Mouse (Mus musculus) kidney, adult 8-10 months (tissue): ENCODE measurements around the gene Mboat1.

ENCODE experiments used
- DNase-seq, 2 experiments: peaks; one replicate each; pipeline ENCODE4 v3.0.0; 2022

Mboat1 gene

DNA sequence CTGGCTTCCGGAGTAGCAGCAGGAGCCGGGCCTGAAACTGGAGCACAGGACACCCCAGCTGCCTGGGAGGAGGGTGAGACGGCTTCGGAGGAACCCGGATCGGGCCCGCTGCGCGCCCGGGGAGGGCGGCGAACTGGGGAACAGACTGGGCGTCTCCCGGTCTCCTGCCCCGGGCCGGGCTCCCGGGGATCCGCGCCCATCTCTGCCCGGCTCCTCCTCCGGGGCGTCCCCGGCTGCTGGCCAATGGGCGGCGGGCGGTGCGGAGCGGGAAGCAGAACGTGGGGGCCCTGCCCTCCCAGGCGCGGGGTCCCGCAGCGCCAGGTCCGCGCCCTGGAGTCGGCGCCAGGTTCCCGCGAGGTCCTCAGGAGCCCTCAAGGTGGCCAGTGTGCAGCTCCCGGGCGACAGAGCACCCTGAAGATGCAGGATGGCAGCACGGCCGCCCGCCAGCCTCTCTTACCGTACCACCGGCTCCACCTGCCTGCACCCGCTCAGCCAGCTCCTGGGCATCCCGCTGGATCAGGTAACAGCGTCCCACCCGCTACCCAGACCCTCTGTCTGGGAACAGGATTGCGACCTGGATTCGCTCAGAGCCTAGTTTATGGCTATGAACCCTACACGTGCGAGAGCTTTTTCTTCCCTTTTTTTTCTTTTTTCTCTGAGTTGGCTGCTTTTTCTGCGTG is at the start of gene Mboat1:
Mboat1 (plus strand) TSS at position 247 of the 680 bp plus-strand sequence.
- peak; percentile 68 to 71 for DNase-seq

DNA sequence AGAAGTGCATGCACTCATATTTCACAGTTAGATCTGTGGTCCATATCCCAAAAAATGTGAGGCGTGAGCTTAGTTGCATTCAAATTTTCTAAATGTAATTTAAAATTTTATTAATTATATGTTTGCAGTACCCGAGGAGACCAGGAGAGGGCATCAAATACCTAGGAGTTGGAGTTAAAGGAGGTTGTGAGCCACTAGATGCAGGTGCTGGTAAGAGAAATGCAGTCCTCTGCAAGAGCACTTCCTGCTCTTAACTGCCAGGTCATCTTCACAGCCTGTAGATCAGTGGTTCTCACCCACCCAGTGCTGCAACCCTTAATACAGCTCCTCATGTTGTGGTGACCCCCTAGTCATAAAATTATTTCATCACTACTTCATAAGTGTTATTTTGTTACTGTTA is 43.2 kb upstream of the Mboat1 start:
- no peak for DNase-seq

DNA sequence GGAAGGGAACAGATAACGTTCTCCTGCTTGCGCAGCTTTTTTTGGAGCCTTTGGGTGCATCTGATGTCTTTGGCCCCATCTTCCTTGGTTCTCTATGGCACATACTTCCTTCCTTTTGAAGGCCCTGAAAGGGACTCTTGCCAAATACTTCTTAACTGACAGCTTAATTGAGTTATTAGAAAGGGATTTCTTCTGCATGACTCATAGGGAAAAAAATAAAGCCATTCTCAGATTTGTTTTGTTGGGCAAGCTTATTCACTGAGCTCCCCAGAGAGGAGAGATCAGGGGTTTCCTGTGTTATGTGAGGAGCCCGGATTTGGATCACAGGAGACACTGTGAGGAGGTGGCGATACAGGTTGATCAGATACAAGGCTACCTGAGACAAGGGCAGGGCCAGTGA is 40.4 kb upstream of the Mboat1 start:
- DNase-seq = peak in 1 of 2 experiments; percentile 19

DNA sequence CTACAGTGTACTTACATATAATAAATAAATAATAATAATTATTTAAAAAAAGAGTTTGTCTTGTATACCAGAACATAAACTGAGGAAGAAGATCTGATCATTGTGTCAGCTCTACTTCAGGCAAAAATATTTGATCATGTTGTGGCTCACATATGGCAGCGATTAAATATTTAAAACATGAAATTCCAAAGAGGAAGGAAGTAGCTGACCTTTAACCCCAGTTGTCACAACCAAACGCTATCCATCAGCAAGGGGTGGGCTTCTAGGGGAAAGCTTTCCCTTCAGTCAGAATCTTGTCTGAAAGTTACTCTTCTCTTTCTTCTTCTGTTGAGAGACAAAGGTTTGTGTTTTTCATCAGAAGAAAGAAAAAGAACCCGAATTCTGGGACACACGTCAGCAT is 39.8 kb upstream of the Mboat1 start:
- DNase-seq = no peak

DNA sequence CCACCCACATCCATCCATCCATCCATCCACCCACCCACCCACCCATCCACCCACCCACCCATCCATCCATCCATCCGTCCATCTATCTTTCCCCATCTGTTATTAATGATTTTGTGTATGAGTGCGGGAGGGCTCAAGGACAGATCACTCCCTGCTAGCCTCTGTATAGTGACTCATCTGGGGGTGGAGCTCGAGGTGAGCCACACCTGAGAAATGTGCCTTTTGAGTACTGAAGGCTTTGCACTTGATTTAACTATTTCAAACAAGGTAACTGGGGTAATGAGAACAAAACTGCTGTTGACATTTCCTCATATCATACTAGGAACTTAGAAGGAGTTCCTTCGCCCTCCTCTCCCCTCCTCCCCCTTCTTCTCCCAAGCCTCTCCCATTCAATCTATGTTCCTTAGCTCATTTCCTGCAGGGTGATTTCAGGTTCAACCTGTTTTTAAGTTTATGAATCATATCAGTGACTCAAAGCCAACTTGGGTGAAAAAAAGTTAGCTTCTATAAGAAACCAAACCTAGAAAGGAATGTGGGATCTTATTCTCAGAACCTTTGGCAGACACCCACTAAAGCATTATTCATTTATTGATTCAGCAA is 27.2 kb upstream of the Mboat1 start:
- no peak for DNase-seq

DNA sequence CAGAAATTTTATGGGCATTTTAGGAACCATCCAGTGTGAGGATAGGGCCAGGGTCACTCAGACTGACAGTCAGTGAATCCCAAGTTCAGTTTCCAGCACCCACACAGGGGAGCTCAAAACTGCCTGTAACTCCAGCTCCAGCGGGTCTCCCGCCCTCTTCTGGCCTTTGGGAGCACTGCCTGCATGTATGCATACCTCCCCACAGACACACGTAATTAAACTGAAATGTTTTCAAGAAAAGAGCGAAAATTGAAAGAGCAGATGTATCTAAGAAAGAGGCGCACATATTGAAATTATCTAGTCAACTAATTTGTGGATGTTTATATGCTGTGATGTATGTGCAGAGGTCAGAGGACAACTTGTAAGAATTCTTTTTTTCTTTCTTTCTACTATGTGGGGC is 20.5 kb upstream of the Mboat1 start:
- DNase-seq = no peak

DNA sequence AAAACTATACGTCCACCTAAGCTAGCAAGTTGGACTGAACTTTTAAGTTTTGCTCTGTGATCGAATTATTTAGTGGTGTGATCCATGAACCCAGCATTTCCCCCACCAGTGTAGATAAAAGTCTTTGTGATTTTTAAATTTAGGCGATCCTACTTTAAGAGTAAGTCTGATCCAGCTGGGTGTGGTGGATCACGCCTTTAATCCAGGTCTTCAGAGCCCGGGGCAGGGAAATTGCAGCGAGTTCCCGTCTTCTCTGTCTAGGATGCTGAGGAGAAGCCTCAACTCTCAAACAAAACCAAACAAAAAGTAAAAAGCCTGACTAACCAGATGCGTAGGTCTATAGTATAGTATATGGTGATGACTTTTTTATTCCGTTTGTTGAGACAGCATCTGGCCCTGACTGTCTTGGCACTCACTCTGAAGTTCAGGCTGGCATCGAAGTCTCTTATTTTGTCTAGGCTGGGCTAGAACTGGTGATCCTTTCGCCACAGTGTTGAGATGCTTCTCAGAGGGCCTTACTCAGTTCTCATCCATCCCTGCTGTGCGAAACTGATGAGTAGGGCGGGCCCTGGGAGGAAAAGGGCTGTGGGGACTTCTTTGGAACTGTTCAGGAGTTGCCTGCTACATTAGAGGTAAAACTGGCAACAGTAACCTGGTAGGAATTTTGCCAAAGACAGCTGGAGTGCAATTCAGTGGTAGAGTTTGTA is 787 bp downstream of the Mboat1 start:
- DNase-seq = no peak

DNA sequence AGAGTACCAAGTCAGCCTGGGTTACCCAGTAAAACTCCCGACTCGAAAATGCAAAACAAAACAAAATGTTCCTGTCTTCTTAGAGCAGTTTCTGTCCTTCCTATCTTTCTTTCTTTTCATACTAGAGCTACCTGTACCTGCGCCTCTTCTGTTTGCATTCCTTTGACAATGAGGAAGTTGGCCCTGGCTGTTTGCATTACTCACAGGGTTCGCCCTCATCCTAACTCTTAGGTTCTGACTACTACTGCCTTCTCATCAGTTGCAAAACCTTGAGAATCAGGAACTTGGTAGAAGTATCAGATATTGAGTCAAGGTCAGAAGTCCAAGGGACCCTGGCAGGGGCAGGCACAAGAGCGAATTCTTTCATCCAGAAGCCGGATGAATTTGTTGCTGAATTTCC is 1.7 kb downstream of the Mboat1 start:
- no peak for DNase-seq

DNA sequence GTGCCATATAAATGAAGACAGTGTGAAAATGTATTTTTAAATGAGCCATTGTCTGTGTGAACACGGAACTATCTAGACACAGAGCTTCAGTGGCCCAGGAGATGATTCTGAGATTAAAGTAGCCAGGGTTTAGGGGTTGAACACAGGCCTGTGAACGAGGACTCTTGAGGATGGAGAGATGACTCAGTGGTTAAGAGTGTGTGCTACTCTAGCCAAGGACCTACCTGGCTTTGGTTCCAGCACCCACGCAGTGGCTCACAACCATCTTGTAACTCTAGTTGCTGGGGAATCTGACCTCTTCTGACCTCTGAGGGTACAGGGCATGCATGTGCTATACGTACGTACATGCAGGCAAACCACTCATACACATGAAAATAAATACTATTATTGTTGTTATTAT is 3.9 kb downstream of the Mboat1 start:
- no peak for DNase-seq

DNA sequence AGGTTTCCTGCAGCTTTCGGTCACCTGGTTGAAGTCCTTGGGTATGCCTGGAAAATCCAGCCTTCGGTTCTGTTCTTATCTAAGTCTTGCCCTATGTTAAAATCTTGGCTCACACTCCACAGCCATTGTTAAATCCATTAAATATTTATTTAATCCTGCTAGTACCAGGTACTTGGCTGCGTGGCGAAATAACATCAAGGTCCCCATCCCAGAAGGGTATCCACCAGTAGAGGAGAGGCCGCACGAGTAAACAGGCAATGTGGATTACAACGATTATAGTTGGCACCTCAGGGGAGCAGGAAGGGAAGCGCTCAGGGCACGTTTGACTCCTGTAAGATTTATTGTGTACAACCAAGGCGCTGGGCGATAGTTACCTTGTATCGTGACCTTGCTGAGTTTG is 4.4 kb downstream of the Mboat1 start:
- DNase-seq = no peak

DNA sequence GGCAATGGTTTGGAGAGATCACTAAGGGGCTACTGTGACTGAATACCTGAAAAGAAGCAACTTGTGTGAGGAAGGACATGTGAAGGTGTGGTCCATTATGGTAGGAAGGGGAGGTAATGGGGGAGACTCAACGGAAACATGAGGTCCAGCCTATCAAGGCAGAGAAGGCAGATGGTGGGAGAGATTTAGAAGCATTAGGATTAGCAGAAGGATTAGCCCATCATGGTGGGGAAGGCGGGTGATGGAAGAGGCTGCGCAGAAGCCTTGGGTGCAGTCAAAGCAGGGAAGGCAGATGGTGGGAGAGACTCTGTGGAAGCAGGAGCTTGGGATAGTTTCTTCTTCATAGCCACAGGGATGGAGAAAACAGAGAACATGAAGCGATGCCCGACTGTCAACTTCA is 5.7 kb downstream of the Mboat1 start:
- no peak for DNase-seq

DNA sequence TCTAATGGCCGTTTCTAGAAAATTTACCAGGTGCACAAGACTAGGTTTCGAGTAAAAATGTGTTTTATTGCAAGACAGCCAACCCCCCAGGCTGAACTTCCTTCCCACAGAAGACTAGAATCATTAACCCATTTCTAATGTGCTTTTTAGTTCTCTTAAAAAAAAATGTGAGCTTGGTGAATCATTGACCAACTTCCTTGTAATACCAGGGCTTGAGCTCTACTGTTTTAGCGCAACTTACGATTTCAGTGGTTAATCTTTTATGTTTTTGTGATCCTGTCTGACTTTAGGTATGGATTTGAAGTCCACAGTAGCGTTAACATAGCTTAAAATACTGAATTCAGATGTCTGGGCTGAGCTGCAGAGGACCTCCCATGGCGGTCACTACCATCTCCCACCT is 10.2 kb downstream of the Mboat1 start:
- DNase-seq = peak; percentile 34 to 78

DNA sequence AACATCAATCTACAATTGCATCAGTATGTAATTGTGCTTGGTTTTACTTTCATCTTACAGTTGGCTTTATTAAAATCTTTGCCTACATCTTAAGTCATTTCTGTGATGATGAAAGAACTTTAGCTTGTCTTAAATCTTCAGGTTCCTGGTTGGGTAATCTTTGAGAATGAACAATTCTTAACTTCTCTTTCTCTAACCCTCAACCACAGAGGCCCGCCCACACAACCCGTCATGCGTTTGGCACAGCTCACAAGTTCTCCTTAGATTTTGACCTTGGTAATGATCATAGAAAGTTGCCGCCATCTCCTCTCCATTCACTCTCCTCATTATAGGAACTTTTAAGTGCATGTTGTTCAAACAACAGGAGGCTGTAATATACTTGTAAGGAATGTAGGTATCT is 18.0 kb downstream of the Mboat1 start:
- no peak for DNase-seq

DNA sequence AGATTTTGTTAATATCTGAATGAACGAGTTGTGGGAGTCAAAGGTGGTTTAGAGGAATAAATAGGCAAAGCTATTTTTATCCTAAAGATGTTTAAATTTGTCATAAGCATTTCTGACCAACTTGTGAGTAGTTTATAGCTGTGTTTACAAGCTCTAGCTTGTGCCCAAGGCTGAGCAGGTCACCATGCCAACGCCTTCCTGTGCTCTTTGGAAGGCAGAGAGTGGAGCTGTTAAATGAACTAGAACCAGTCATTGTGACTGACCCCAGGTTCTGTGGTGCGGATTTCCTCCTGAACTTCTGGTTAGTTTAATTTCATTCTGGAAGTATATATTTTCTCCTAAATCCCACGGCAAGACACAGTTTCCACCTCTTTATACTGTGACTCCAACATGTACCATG is 23.3 kb downstream of the Mboat1 start:
- peak; percentile 35 to 56 for DNase-seq

DNA sequence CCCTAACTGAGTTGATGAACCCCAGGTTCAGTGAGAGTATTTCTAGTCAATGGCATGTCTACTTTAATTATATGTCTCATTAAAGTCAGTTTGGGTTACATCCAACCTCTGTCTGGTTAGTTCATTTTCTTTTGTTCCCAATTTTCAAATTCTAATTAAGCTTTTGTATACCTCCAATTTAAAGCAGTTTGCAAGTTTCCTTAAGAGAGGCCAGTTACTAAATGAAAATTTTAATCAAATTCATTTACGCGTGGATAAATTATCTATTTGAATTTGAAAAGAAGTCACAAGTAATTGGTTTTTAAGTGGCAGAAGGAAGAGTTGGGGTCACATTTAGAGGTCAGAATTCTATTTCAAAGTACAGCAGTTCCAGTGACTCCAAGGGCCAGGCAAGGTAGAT is 27.2 kb downstream of the Mboat1 start:
- no peak for DNase-seq

DNA sequence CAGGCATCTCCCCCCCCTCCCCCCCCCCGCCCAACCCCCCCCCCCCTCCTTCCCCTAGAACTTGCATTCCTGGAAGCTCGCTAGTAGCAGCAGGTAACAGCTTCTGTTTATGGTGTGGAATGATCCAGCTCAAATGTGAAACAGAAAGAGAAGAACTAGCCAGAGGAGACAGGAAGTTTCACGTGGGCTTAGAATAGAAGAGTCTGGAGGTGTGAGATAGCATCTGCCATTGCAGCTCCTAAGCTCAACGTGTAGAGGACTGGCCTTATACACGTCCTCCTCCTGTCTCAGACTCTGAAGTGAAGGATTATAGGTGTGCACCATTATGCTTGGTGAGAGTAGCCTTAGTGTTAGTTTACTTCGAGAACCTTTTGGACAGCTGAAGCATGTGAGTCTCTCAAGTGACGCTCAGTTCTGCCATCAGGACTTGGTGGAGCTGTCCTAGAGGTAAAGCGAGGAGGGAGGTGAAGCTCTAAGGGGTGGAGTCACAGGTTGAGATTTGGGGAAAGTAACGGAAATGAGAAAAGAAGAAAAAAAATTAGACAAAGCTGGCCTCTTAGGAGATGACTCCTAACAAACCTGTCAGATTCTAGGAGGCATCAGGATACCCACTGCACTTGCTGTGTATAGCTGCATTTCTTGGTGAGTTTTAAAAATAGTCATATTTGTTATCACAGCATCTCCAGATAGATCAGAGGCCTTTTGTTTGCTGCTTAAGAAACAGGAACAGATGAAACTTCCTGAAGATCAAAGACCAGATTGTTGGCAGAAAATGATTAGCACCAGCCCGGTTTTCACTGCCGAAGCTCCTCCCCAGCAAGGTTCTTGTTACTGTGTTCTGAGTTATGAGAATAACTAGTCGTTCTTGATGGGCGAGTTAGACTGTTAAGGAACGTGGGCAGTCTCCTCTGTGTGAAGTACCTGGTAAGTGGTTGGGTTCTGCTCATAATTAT is 30.1 kb downstream of the Mboat1 start:
- no peak for DNase-seq

DNA sequence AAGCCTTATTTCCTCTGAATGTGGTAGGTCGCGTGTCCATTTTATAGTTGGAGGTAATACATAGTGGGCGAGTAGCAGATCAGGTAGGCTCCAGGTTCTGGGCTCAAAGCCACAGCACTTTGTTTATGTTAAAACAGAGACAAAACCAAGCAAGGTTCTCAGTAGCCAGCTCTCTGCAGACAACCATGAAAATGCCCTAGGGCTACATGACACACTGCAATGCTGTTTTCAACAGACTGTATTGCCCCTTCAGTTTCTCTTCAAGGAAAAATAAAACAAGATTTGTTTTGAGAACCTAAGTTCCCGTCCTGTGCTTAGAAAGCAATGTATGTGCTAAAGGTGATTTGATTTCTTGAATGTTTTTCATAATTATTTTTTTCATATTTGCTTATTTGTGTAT is 31.2 kb downstream of the Mboat1 start:
- no peak for DNase-seq

DNA sequence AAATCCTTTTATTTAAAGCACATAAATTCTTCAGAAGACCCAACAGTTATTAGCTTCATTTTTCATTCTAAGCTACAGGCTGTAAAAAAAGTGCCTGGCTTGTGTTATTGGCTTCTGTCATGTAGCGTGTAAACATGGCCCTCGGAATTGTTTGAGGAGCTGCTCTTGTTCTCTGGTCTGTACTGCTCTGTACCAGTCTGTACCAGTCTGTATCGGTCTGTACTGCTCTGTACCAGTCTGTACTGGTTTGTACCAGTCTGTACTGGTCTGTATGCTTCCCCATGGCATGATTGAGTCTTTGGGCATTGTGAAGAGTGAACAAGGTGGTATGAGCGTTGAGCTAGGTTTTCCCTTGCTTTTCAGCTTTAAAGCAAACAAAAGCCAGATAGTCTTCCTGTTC is 32.5 kb downstream of the Mboat1 start:
- DNase-seq = no peak

DNA sequence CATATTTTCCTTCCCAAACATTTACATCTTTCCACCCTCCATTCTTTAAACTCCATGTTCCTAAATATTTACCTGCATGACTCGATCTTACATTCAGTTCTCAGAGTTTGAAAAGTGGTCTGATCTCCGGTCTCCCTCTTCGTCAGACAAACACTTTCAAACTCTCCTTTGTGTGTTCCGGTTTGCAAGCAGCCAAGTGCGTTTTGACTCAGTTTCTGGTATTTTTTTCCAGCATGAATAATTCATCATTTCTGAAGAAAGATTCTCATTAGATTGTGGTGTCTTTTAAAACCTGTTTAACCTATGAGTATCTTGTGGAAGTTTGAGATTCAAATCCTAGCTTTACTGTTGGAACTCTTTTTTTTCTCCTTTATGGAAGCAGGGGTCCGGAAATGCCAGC is 33.8 kb downstream of the Mboat1 start:
- no peak for DNase-seq

DNA sequence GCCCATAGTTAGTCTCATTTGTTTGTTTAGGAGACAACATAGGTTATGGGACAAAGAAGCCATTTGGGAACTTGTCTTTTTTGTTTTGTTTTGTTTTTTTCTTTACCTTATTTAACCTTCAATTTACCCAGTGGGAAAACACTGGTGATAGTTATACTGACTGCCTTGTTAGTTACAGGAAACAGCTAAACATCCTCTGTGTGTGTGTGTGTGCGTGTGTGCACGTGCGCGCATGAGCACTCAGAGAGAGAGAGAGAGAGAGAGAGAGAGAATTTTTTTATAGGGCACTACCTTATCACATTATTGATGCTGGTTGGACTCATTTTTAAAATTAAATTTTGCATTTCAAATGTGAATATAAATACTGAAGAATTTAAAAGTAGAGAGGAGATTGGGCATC is 38.3 kb downstream of the Mboat1 start:
- no peak for DNase-seq

DNA sequence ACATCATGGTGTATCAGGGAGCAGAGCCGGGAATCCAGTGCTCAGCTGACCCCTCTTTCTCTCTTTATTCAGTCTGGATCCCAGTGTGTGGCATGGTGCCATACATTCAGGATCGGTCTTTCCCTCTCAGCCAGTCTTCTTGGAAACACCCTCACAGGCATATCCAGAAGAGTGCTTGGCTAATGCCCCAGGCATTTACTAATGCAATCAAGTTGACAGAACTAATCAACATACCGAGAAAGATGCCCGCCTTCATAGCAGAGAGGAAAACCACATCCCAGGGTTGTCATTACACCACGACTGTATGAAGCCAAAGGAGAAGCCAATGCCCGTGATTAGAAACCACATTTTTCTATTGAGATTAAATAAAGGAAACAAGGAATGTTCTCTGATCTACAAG is 41.1 kb downstream of the Mboat1 start:
- DNase-seq = no peak

DNA sequence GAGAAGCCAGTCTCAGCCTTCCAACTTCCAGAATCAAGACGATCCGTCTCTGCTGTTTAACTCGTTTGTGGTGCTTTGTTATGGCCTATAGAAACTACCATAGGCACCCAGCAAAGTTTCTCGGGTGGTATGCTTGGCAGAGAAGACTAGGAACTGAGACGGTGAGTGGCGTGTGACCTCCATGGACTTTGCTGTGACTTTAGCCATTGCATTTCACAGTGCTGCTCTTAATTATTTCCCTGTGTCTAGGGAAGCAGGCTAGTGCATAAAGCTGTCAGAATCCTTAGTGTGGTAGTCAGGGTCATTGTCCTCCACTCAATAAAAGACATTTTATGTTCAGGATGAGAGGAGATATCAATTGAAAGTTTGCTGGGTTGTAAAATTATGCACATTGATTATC is 49.3 kb downstream of the Mboat1 start:
- no peak for DNase-seq

DNA sequence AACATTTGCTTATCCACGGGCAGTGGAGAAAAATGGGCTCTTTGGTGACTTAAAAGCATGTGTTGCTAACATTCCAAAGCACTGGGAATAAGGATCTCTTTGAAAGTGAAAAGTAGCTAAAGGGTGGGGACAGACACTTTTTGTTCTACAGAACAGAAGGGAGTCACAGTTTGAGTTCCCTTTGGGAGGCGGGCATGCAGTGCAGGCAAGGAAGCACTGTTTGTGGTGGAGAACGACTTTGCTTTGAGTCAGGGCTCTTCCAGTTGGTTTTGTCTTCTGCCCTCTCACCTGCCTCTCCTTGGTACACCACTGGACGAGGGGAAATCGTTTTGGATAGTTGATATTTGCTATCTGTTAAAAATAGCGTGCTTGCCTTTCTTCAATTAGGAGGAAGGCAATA is 49.7 kb downstream of the Mboat1 start:
- no peak for DNase-seq
